Mouse (Mus musculus): Measurements from ENCODE around the gene Diexf. TPM values are rescaled to one million over a fixed set of nuclear protein-coding genes. Genes with fewer than 3 reads are reported as not detected.

Diexf gene
- polyA plus RNA-seq, 1 experiment from 2014 or later: 10.0 TPM

DNA sequence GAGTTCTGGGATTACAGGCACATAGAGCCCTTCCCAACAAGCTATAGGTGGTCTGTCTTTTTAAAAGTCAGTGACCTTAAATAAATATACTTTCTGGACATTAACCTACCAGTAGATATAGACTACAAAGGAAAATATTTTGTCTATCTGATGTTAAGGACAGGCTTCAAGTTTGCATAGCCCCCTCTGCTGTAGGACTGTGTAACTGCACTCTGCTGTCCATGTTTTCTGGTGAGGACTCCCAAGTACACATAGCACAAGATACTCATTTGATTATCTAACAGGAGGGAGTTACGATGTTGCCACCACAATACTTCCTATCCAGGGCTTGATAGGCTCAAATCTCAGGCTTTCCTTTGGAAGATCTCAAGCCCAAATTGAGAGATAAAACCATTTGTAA is 3.7 kb upstream of the Diexf start:
- Histone ChIP-seq H3K9me3 (replicated peaks) (no peaks in the 10 kb centered on the region), H3K9ac (no peak overlapping the region), H3K4me3 (no peak overlapping the region), H3K36me3 (ENCODE audit: poor library complexity, severe bottlenecking) (no peaks in the 10 kb centered on the region), H3K4me1 (peaks cover 6% of the 10 kb centered on the region), H3K27ac (no peak overlapping the region), H3K4me2 (no peak overlapping the region), H3K27me3 (0 out of 2 replicates have a peak, but pooled peaks cover 10% of the 10 kb centered on the region)
- 84% methylated on average over 1 of the region's 1 CpGs for WGBS
- ATAC-seq: no peak

DNA sequence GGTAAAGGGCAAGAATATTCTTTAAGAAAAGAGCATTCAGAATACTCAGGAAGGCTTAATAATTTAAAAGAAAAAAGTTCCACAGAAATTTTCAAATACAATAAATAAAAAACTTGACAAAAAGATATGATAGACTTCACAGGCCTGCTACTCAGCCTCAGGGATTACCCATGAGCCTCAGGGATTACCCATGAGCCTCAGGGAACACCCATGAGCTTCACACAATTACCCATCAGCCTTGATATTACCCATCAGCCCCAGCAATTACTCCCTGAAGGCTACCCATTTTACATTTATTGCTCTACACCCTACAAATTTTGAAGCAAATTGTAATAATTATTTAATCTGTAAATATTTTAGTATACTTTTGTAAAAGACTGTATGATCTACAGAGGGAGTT is 2.3 kb upstream of the Diexf start:
- peaks cover 12% of the 10 kb centered on the region for H3K4me1 ChIP-seq
- no peak overlapping the region for H3K9ac ChIP-seq
- 0 out of 2 replicates have a peak, but pooled peaks cover 5% of the 10 kb centered on the region for H3K27me3 ChIP-seq
- no peaks in the 10 kb centered on the region for H3K9me3 ChIP-seq (replicated peaks)
- H3K27ac ChIP-seq: no peak overlapping the region
- no peak for ATAC-seq
- no peak overlapping the region for H3K4me2 ChIP-seq
- H3K36me3 ChIP-seq (ENCODE audit: poor library complexity, severe bottlenecking): peaks cover 9% of the 10 kb centered on the region
- H3K4me3 ChIP-seq: no peak overlapping the region

DNA sequence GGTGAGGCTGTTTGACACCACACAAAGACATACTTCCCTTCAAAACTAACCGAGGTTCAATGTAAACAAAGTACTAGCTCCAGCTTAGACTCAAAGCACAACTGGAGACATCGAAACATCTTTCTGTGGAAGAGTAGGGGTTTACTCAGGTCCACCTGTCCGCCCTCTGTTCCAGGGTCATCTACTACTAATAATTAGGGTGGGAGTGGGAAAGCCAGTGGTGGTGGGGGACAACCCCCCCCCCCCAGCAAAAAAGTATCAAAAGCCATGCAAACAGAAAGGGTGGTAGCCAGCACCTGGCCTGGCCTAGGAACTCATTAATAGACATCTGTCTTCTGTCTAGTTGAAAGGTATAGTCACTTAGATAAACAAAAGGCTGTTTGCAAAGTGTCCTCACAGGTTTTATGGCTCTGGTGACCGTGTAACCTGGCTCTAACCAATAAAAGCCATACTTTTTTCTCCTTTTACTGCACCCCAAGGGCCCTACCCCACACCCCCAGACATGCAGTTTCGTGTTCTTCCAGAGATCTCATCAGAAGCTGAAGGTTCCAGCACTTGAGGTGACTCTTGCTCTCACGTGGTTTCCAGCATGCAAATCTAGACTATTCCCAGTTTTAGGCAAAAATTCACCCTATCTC is 1.4 kb upstream of the Diexf start:
- no peaks in the 10 kb centered on the region for H3K9me3 ChIP-seq (replicated peaks)
- H3K4me3 ChIP-seq: no peak overlapping the region
- H3K27me3 ChIP-seq: no peaks in the 10 kb centered on the region
- H3K27ac ChIP-seq: no peak overlapping the region
- no peak overlapping the region for H3K9ac ChIP-seq
- peaks cover 18% of the 10 kb centered on the region for H3K36me3 ChIP-seq (ENCODE audit: poor library complexity, severe bottlenecking)
- H3K4me1 ChIP-seq: peaks cover 12% of the 10 kb centered on the region
- ATAC-seq: no peak
- WGBS: 88% methylated on average over 6 of the region's 6 CpGs
- H3K4me2 ChIP-seq: no peak overlapping the region

DNA sequence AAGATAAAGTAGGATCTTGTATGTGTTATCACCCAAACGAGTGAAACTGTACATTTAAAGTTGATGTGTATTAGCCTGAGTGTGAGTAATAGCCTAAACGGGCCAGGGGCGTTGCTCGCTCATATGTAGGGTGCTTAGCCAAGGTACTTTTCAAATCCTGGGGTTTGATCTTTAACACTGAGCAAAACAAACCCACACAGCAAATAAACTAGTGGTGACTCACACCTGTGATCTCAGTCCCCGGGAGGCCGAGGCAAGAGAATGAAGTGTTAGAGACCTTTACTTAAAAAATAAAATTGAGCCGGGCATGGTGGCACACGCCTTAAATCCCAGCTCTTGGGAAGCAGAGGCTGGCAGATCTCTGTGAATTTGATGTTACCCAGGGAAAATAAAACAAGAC is 767 bp upstream of the Diexf start:
- H3K36me3 ChIP-seq (ENCODE audit: poor library complexity, severe bottlenecking): peaks cover 20% of the 10 kb centered on the region
- peaks cover 12% of the 10 kb centered on the region for H3K4me1 ChIP-seq
- H3K4me2 ChIP-seq: peak overlapping the region; percentile 57
- 87% methylated on average over 8 of the region's 8 CpGs for WGBS
- no peak overlapping the region for H3K4me3 ChIP-seq
- H3K9me3 ChIP-seq (replicated peaks): no peaks in the 10 kb centered on the region
- H3K27ac ChIP-seq: no peak overlapping the region
- H3K27me3 ChIP-seq: no peaks in the 10 kb centered on the region
- 0 out of 2 replicates have a peak overlapping the region, but pooled peaks have one; percentile 58 for H3K9ac ChIP-seq
- peak; percentile 22; the same call in 1 of the 2 replicates for ATAC-seq

DNA sequence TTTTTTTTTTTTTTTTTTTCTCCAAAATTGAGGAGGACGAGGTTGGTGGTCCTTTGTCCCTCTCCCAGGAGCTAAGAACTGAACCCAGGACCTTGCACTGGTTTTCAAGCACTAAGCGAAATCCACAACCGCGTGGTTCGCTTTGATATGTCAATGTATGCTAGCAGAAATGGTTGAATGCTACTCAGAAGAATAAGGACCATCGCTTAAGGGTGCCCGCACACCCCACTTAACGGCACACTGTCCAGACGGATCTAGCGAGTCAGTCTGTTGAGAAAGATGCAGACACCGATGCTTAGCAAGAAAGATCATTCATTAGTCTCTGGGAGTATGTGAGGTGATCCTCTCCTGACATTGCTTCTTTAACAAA is 369 bp upstream of the Diexf start:
- H3K27ac ChIP-seq: peak overlapping the region; percentile 48; the same call in 1 of the 2 replicates
- H3K9me3 ChIP-seq (replicated peaks): no peaks in the 10 kb centered on the region
- H3K27me3 ChIP-seq: no peaks in the 10 kb centered on the region
- ATAC-seq: peak; percentile 73
- WGBS: 28% methylated on average over 11 of the region's 11 CpGs
- H3K4me2 ChIP-seq: peak overlapping the region; percentile 57
- H3K4me1 ChIP-seq: peaks cover 12% of the 10 kb centered on the region
- H3K4me3 ChIP-seq: peak overlapping the region; percentile 99
- H3K36me3 ChIP-seq (ENCODE audit: poor library complexity, severe bottlenecking): peaks cover 20% of the 10 kb centered on the region
- H3K9ac ChIP-seq: peak overlapping the region; percentile 58

DNA sequence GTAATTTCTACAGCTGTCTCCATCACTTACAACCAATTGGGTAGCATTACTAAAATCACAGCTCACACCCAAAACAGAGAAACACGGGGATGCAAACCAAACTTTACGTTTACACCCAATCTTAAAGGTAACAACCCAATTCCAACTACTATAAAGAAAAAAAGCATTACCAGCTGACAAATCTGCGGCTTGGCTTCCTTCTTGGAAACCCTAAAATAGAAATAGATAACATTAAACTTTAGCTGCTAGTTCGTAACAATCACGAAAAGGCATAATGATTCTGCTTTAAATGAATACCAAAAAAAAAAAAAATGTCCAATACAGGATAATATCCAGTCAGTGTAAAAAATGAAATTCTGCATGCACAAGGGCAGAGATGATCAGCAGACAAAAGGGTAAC is 751 bp downstream of the Diexf start:
- Histone ChIP-seq H3K4me1 (peaks cover 12% of the 10 kb centered on the region), H3K4me2 (peak overlapping the region; percentile 73), H3K9ac (peak overlapping the region; percentile 89), H3K27ac (no peak overlapping the region), H3K9me3 (replicated peaks) (no peaks in the 10 kb centered on the region), H3K27me3 (no peaks in the 10 kb centered on the region), H3K4me3 (peak overlapping the region; percentile 99), H3K36me3 (ENCODE audit: poor library complexity, severe bottlenecking) (peaks cover 27% of the 10 kb centered on the region)
- 34% methylated on average over 5 of the region's 5 CpGs for WGBS
- ATAC-seq: no peak

DNA sequence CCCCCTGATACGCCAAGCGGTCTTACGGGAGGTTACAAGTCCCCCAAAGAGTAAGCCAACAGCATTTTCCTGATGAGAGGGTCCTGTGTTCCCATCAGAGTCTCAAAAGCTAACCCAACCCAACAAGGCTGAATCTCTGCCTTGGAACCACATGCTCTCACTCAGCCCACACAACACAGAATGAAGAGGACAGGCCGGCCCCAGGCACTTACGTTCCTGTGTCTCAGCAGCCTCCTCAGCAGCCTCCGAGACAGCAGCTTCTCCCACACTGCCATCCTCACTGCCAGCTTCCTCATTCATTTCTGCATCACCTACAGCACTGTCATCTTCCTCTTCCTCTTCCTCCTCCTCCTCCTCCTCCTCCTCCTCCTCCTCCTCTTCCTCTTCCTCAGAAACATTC is 2.0 kb downstream of the Diexf start:
- WGBS: 96% methylated on average over 6 of the region's 6 CpGs
- H3K4me3 ChIP-seq: no peak overlapping the region
- peaks cover 39% of the 10 kb centered on the region for H3K36me3 ChIP-seq (ENCODE audit: poor library complexity, severe bottlenecking)
- H3K27me3 ChIP-seq: no peaks in the 10 kb centered on the region
- no peak overlapping the region for H3K27ac ChIP-seq
- no peak for ATAC-seq
- peaks cover 12% of the 10 kb centered on the region for H3K4me1 ChIP-seq
- H3K9ac ChIP-seq: no peak overlapping the region
- H3K9me3 ChIP-seq (replicated peaks): no peaks in the 10 kb centered on the region
- H3K4me2 ChIP-seq: no peak overlapping the region

DNA sequence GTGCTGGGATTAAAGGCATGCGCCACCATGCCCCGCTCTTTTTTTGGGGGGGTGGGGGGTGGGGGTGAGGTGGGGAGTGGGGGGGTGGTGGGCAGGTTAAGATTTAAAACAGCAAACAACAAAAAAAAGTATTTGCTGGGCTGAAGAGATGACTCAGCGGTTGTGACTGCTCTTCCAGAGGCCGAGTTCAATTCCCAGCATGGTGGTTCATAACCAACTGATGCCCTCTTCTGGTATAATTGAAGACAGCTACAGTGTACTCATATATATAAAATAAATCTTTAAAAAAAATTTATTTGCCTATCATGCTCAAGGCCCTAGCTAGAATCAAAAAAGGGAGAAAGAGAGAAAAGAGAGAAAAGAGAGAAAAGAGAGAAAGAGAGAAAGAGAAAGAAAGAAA is 4.2 kb downstream of the Diexf start:
- Histone ChIP-seq H3K9me3 (replicated peaks) (no peaks in the 10 kb centered on the region), H3K36me3 (ENCODE audit: poor library complexity, severe bottlenecking) (peaks cover 61% of the 10 kb centered on the region), H3K4me3 (no peak overlapping the region), H3K4me1 (peaks cover 12% of the 10 kb centered on the region), H3K4me2 (no peak overlapping the region), H3K9ac (no peak overlapping the region), H3K27me3 (no peaks in the 10 kb centered on the region), H3K27ac (no peak overlapping the region)
- WGBS: 84% methylated on average over 4 of the region's 4 CpGs
- ATAC-seq: no peak

DNA sequence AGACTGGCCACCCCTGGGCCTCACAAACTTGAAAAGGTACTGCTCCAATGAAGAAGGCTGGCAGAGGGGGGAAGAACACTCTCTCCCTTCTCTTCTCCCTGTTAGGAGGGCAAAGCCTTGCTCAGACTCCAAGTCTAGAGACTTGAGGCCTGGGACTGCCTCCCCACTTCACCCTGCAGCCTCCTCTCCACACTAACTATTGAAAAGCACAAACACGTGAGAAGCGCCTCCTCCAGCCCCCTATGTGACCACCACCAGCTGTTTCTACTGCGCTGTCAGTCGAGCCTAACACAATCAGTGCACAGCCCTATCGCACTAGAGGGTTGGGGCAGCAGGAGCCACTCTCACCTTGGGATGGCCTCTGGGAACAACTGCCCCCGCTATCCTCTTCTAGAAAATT is 6.8 kb downstream of the Diexf start:
- Histone ChIP-seq H3K4me2 (no peak overlapping the region), H3K36me3 (ENCODE audit: poor library complexity, severe bottlenecking) (peaks cover 85% of the 10 kb centered on the region)
- WGBS: 96% methylated on average over 6 of the region's 6 CpGs

DNA sequence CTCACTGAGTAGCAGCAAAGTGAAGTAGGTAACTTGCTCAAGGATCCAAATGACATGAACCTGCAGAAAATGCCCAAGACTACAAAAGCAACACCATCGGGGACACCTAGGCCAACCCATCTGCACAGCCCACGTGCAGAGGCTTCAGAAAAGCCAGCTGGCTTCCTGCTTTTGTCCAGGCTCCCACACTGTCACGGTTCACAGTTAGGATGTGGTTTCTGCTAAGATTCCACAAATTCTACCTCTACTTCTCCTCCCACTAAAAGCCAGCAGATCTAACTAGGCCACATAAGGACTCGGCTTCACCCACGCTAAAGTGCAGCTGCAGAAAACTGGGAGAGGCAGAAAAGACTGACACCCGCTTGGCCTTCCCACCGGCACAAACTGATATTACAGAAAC is 7.3 kb downstream of the Diexf start:
- Histone ChIP-seq H3K4me3 (no peak overlapping the region), H3K36me3 (ENCODE audit: poor library complexity, severe bottlenecking) (peaks cover 86% of the 10 kb centered on the region), H3K4me2 (no peak overlapping the region), H3K9ac (no peak overlapping the region), H3K9me3 (replicated peaks) (no peaks in the 10 kb centered on the region), H3K27me3 (no peaks in the 10 kb centered on the region), H3K27ac (no peak overlapping the region), H3K4me1 (0 out of 2 replicates have a peak, but pooled peaks cover under 1% of the 10 kb centered on the region)
- ATAC-seq: no peak
- 94% methylated on average over 7 of the region's 7 CpGs for WGBS

More for the DNA sequence above, 6.8 kb downstream of the Diexf start:
- no peak overlapping the region for H3K9ac ChIP-seq
- no peaks in the 10 kb centered on the region for H3K9me3 ChIP-seq (replicated peaks)
- H3K4me3 ChIP-seq: no peak overlapping the region
- H3K27me3 ChIP-seq: no peaks in the 10 kb centered on the region
- H3K27ac ChIP-seq: no peak overlapping the region
- 0 out of 2 replicates have a peak, but pooled peaks cover 4% of the 10 kb centered on the region for H3K4me1 ChIP-seq
- ATAC-seq: no peak

DNA sequence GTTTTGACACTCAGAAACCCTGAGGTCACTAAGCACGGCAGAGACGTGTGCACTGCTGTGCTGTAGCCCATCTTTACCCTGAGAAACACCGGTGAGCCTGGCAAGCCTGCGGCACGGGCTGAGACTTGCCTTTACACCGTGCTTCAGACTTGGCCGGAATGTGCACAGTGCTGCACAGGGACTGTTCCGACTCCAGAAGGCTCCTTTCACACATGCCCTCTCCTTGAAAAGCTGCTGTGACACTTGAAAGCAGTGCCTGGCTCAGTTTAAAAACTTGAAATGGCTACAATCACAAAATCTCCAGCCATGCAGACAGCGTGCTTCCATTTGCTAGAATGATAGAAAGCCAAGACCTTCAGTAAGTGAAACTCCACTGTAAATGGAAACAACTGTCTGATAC is 18.0 kb downstream of the Diexf start:
- ATAC-seq: no peak
- H3K4me3 ChIP-seq: no peak overlapping the region
- peaks cover 100% of the 10 kb centered on the region for H3K36me3 ChIP-seq (ENCODE audit: poor library complexity, severe bottlenecking)
- no peak overlapping the region for H3K27ac ChIP-seq
- no peak overlapping the region for H3K4me2 ChIP-seq
- H3K4me1 ChIP-seq: no peaks in the 10 kb centered on the region
- 93% methylated on average over 9 of the region's 9 CpGs for WGBS
- no peak overlapping the region for H3K9ac ChIP-seq
- no peaks in the 10 kb centered on the region for H3K27me3 ChIP-seq
- no peaks in the 10 kb centered on the region for H3K9me3 ChIP-seq (replicated peaks)

DNA sequence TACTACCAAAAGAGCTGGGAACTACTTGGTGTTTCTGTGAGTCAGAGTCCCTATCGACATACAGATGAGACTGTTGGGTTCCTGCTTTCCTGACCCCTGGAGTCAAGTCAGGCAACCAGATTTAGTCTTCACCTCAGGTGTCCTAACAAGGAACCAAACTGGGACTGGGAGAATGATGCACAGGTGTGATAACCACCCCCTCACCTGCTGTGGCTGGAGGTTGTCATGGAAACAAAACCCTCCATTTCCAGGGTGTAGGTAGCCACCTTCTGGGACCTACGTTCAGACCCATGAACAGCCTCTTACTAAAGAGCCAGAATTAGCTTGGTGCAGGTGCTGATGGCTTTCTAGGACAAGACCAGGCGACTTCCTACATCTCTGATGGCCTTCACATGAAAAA is 27.1 kb downstream of the Diexf start:
- H3K36me3 ChIP-seq (ENCODE audit: poor library complexity, severe bottlenecking): peaks cover 54% of the 10 kb centered on the region
- H3K4me3 ChIP-seq: no peak overlapping the region
- no peak overlapping the region for H3K27ac ChIP-seq
- no peak overlapping the region for H3K4me2 ChIP-seq
- ATAC-seq: no peak
- H3K9ac ChIP-seq: no peak overlapping the region
- H3K27me3 ChIP-seq: no peaks in the 10 kb centered on the region
- 84% methylated on average over 3 of the region's 3 CpGs for WGBS
- H3K9me3 ChIP-seq (replicated peaks): no peaks in the 10 kb centered on the region
- no peaks in the 10 kb centered on the region for H3K4me1 ChIP-seq

DNA sequence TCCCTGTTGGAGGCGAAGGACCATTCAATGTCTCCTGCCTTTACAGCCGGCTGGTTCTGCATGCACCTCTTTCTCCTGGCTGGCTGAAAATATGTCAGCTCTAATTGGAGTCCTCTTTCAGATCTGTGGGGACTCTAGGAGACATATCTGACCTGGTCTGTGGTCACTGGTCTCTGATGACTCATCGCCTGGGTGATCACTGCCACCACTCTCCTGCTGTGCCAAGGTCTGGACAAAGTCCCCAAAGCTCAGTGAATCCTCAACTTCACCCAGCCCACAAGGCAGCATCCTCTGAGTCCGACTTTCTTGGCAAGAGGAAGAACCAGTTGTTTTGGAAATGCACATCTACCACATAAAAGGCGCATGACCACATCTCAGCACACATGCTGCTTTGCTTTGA is 27.5 kb downstream of the Diexf start:
- no peaks in the 10 kb centered on the region for H3K9me3 ChIP-seq (replicated peaks)
- 91% methylated on average over 5 of the region's 5 CpGs for WGBS
- H3K36me3 ChIP-seq (ENCODE audit: poor library complexity, severe bottlenecking): peaks cover 50% of the 10 kb centered on the region

More for the DNA sequence above, 27.5 kb downstream of the Diexf start:
- Histone ChIP-seq H3K27me3 (no peaks in the 10 kb centered on the region), H3K27ac (no peak overlapping the region), H3K4me1 (no peaks in the 10 kb centered on the region), H3K9ac (no peak overlapping the region), H3K4me2 (no peak overlapping the region), H3K4me3 (no peak overlapping the region)
- ATAC-seq: no peak
